Mouse (Mus musculus) gastrocnemius, postnatal 14 days (tissue): ENCODE data around the gene Map1b. TPM values are rescaled to one million over a fixed set of nuclear protein-coding genes. Genes with fewer than 3 reads are reported as not detected.

Source experiments
- DNase-seq: peaks from one replicate; pipeline ENCODE4 v3.0.0; 2021; ENCODE audit warnings: mixed read lengths
- intact Hi-C: fragments of 180-260 bp; cut with DNase I; formaldehyde crosslinking; loops from one replicate; pipeline ENCODE4 v1.15.1; 2025; ENCODE audit warnings: low total_unique reads
- long read RNA-seq, 2 experiments: library from polyadenylated mRNA; stranded (forward); transcript quantifications; one replicate each; pipeline ENCODE4 v2.0.0; 2021
- total RNA-seq, 2 experiments: library from RNA; stranded (reverse); gene quantifications; 2 replicates each; pipeline ENCODE4 v1.2.3; 2021

The Map1b gene
- total RNA-seq = 10 to 100 TPM; 17.3 to 23.4 TPM
- long read RNA-seq, experiment 1, partial matches to known transcripts = 0 of 1 reads
- long read RNA-seq, experiment 1, other reads (novel, unspliced or antisense) = 0 of 1 reads
- long read RNA-seq, experiment 2, partial matches to known transcripts = 0 of 1 reads
- long read RNA-seq, experiment 2, other reads (novel, unspliced or antisense) = 1 of 1 reads

GRCm38 (mm10) chr13:99516448-99516881 is at the start of gene Map1b:
TSS of gene Map1b (minus strand) at chr13:99516540.
- intact Hi-C loops = loop anchor here (10.0 kb wide), 1 partner anchor 142 kb away; no protein-coding TSS in a partner anchor
- peak; percentile 63 for DNase-seq

- intact Hi-C loops = no loop called here
Measured at GRCm38 (mm10) chr13:99564346-99564745, 48.0 kb upstream of the Map1b start.

GRCm38 (mm10) chr13:99563021-99563420 is 46.7 kb upstream of the Map1b start:
- intact Hi-C loops = no loop called here
- no peak for DNase-seq

More at GRCm38 (mm10) chr13:99564346-99564745, 48.0 kb upstream of the Map1b start:
- peak; percentile 36 for DNase-seq

- no peak for DNase-seq
- intact Hi-C loops = no loop called here
Measured at GRCm38 (mm10) chr13:99561843-99562550, 45.7 kb upstream of the Map1b start.

- no peak for DNase-seq
Measured at GRCm38 (mm10) chr13:99560674-99561639, 44.6 kb upstream of the Map1b start.

GRCm38 (mm10) chr13:99558216-99558906 is 42.0 kb upstream of the Map1b start:
- intact Hi-C loops = no loop called here
- no peak for DNase-seq

More at GRCm38 (mm10) chr13:99560674-99561639, 44.6 kb upstream of the Map1b start:
- intact Hi-C loops = no loop called here

GRCm38 (mm10) chr13:99557813-99558212 is 41.5 kb upstream of the Map1b start:
- DNase-seq = no peak
- intact Hi-C loops = no loop called here

- no peak for DNase-seq
- intact Hi-C loops = no loop called here
Measured at GRCm38 (mm10) chr13:99557331-99557730, 41.0 kb upstream of the Map1b start.

GRCm38 (mm10) chr13:99554960-99555359 is 38.6 kb upstream of the Map1b start:
- no peak for DNase-seq
- intact Hi-C loops = no loop called here

GRCm38 (mm10) chr13:99554466-99554865 is 38.1 kb upstream of the Map1b start:
- intact Hi-C loops = no loop called here

GRCm38 (mm10) chr13:99552381-99552780 is 36.0 kb upstream of the Map1b start:
- intact Hi-C loops = no loop called here
- DNase-seq = no peak

More at GRCm38 (mm10) chr13:99554466-99554865, 38.1 kb upstream of the Map1b start:
- DNase-seq = no peak

- intact Hi-C loops = no loop called here
Measured at GRCm38 (mm10) chr13:99550679-99551369, 34.5 kb upstream of the Map1b start.

GRCm38 (mm10) chr13:99550060-99550459 is 33.7 kb upstream of the Map1b start:
- intact Hi-C loops = no loop called here
- no peak for DNase-seq

More at GRCm38 (mm10) chr13:99550679-99551369, 34.5 kb upstream of the Map1b start:
- no peak for DNase-seq

GRCm38 (mm10) chr13:99549584-99549983 is 33.2 kb upstream of the Map1b start:
- no peak for DNase-seq
- intact Hi-C loops = no loop called here

- intact Hi-C loops = no loop called here
- DNase-seq = no peak
Measured at GRCm38 (mm10) chr13:99546832-99547231, 30.5 kb upstream of the Map1b start.

GRCm38 (mm10) chr13:99545201-99545600 is 28.9 kb upstream of the Map1b start:
- intact Hi-C loops = no loop called here
- no peak for DNase-seq

GRCm38 (mm10) chr13:99541429-99542267 is 25.3 kb upstream of the Map1b start:
- intact Hi-C loops = no loop called here
- DNase-seq = no peak

- intact Hi-C loops = no loop called here
- no peak for DNase-seq
Measured at GRCm38 (mm10) chr13:99539288-99539687, 22.9 kb upstream of the Map1b start.
